Mouse (Mus musculus) lung, postnatal 0 days (tissue): ENCODE results near the gene Amer2.

Experiments
- CTCF ChIP-seq: IDR thresholded peaks from 2 replicates; pipeline ENCODE4 v1.5.1; 2016; ENCODE audit warnings: antibody characterized with exemption, mild to moderate bottlenecking
- EP300 ChIP-seq: IDR thresholded peaks from 2 replicates; pipeline ENCODE4 v1.6.1; 2016; ENCODE audit warnings: antibody characterized with exemption, mild to moderate bottlenecking, control low read depth

DNA sequence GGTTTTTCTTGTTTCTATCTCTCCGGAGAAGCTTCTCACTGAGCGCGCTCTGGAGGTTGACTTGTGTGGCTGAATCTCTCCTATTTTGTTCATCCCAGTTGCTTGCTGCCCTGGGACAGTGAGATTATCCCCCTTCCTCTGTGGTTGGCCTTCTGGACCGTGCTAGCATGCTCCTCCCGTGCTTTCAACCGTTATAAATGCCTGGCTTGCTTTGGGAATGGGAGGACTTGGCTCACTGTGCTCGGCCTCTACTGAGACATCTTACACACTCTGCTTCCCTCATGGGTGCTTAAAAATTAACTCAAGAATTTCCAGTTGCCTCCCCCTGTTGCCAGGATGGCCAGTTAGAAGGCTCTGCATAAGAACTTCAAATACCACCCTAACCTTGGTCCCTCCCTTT, 10.8 kb downstream of the Amer2 start:
- TF ChIP-seq CTCF, result no peak
- TF ChIP-seq EP300, result no peak
